Mouse (Mus musculus) limb, embryonic 10.5 days (tissue): ENCODE results near the gene Kif6. TPM values are rescaled to one million over a fixed set of nuclear protein-coding genes. Genes with fewer than 3 reads are reported as not detected.
A peak's percentile ranks its signal among the peaks of the same experiment; 100 is the strongest.

ENCODE experiments used
- DNase-seq: peaks from one replicate; pipeline ENCODE4 v3.0.0-alpha.2; 2017; ENCODE audit warnings: low spot score
- H3K27ac ChIP-seq: fragments of 300-500 bp; sonication (generic); 2 replicates; pipeline ENCODE4 v1.5.1; 2016; ENCODE audit warnings: mild to moderate bottlenecking
- H3K27me3 ChIP-seq: fragments of 300-500 bp; sonication (generic); 2 replicates; pipeline ENCODE4 v1.6.1; 2016; ENCODE audit warnings: low read depth, mild to moderate bottlenecking; ENCODE audit not compliant: poor library complexity, severe bottlenecking
- H3K36me3 ChIP-seq: fragments of 300-500 bp; sonication (generic); 2 replicates; pipeline ENCODE4 v1.6.1; 2016; ENCODE audit warnings: mild to moderate bottlenecking, moderate library complexity
- H3K4me1 ChIP-seq: fragments of 300-500 bp; sonication (generic); 2 replicates; pipeline ENCODE4 v1.6.1; 2016
- H3K4me3 ChIP-seq: fragments of 300-500 bp; sonication (generic); 2 replicates; pipeline ENCODE4 v1.5.1; 2016; ENCODE audit warnings: mild to moderate bottlenecking, moderate library complexity
- H3K9me3 ChIP-seq: fragments of 300-500 bp; sonication (generic); replicated peaks from 2 replicates; pipeline ENCODE4 v1.6.1; 2016; ENCODE audit warnings: mild to moderate bottlenecking
- WGBS: fragments of 180-500 bp; shearing (Covaris S2); methylation state at CpG from one replicate; pipeline ENCODE4 v1.1.7; 2016; 5-methylcytosine and 5-hydroxymethylcytosine counted together
- polyA plus RNA-seq: library from polyadenylated mRNA; unstranded; fragments of >200 nt; fragmentation: Nextera tagmentation; extraction: Ambion mirVana; gene quantifications from 2 replicates; pipeline ENCODE4 v1.2.1, GENCODE M21; 2016

Kif6 gene
- polyA plus RNA-seq, 1 experiment from 2014 or later, result 4.3 TPM

DNA sequence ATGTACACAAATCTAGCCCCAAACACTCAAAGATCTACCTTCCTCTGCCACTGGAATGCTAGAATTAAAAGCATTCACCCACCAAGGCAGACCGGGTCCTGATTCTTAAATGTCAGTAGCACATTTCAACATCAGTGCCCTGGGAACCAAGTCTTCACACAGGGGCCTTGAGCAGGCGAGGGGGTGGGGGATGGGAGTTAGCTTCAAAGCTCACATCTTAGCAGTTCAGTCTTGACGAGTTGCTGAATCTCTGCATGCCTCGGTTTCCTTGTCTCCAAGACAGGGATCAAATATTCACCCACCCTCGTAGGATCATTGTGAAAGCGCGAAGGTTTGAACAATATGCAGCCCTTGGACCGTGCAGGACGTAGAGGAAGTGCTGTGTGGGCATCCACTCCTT lies 172.4 kb downstream of the Kif6 start:
- Histone ChIP-seq H3K27me3 (no peaks in the 10 kb centered on the region), H3K9me3 (no peaks in the 10 kb centered on the region), H3K4me3 (no peak overlapping the region), H3K36me3 (no peaks in the 10 kb centered on the region), H3K27ac (no peak overlapping the region; the same call in 1 of the 2 replicates), H3K4me1 (peaks cover 19% of the 10 kb centered on the region; the same call in 1 of the 2 replicates)
- WGBS, result 70% methylated on average over 9 of the region's 9 CpGs
- no peak for DNase-seq

GRCm38 (mm10) chr17:49788187-49788974 lies 173.4 kb downstream of the Kif6 start:
- no peak overlapping the region for H3K4me3 ChIP-seq
- no peaks in the 10 kb centered on the region for H3K36me3 ChIP-seq
- H3K9me3 ChIP-seq, result no peaks in the 10 kb centered on the region
- no peaks in the 10 kb centered on the region for H3K27me3 ChIP-seq
- peaks cover 19% of the 10 kb centered on the region; the same call in 1 of the 2 replicates for H3K4me1 ChIP-seq
- no peak overlapping the region for H3K27ac ChIP-seq
- 72% methylated on average over 7 of the region's 7 CpGs for WGBS
- DNase-seq, result no peak

DNA sequence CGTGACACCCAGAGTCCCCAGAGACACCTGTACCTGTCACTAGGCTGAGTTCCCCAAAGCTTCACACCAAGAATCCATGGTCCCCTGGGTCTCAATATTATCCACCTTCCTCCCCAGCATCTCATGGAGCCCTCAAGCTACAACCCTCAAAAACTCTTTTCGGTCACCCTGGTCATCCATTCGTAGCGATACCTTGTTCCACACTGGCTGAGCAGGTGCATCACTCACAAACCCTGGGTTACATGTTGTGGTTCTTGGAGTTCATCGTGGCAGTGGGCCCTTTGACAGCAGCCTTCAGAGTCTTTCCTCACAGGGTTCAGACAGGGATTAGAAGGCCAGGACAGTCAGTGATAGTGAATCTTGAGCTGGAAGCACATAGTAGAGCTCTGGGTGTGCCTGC lies 176.6 kb downstream of the Kif6 start:
- Histone ChIP-seq H3K9me3 (no peaks in the 10 kb centered on the region), H3K4me1 (peaks cover 19% of the 10 kb centered on the region; the same call in 1 of the 2 replicates), H3K36me3 (no peaks in the 10 kb centered on the region), H3K27me3 (no peaks in the 10 kb centered on the region), H3K27ac (no peak overlapping the region), H3K4me3 (no peak overlapping the region)
- DNase-seq, result no peak
- WGBS, result 97% methylated on average over 5 of the region's 5 CpGs

DNA sequence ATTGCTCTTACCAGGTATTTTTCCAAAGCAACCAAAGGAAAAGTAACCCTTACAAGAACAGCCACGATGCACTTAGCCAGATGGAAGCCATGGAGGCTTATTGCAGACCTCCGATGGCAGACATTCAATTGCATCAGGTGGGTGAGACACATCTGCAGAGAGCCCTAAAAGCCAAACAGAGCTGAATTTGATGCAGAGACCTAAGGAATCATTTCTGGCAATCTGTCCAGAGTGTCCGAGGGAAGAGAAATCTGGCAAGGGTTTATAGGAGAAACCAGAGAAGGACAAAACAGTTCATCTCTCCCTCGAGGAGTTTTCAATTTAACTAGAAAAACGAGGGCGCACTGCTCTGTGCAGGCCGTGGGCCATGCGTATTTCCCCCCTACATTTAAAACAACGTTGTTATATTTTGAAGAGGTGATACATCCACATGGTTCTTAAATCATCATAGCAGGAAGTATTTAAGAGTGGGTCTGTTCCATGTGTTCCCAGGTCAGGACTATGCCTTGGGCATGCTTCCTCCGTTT lies 177.3 kb downstream of the Kif6 start:
- no peak overlapping the region; the same call in 1 of the 2 replicates for H3K27ac ChIP-seq
- no peaks in the 10 kb centered on the region for H3K9me3 ChIP-seq
- no peak overlapping the region for H3K4me3 ChIP-seq
- DNase-seq, result no peak
- WGBS, result 90% methylated on average over 10 of the region's 10 CpGs
- H3K36me3 ChIP-seq, result no peaks in the 10 kb centered on the region
- no peaks in the 10 kb centered on the region for H3K27me3 ChIP-seq
- H3K4me1 ChIP-seq, result peaks cover 18% of the 10 kb centered on the region; the same call in 1 of the 2 replicates

GRCm38 (mm10) chr17:49792946-49793345 lies 178.0 kb downstream of the Kif6 start:
- 94% methylated on average over 1 of the region's 1 CpGs for WGBS
- 0 out of 2 replicates have a peak, but pooled peaks cover 13% of the 10 kb centered on the region for H3K4me1 ChIP-seq
- DNase-seq, result no peak
- H3K27ac ChIP-seq, result no peak overlapping the region
- no peak overlapping the region for H3K4me3 ChIP-seq
- no peaks in the 10 kb centered on the region for H3K36me3 ChIP-seq
- no peaks in the 10 kb centered on the region for H3K9me3 ChIP-seq
- H3K27me3 ChIP-seq, result no peaks in the 10 kb centered on the region

- H3K4me1 ChIP-seq, result 0 out of 2 replicates have a peak, but pooled peaks cover 4% of the 10 kb centered on the region
- no peak for DNase-seq
- no peaks in the 10 kb centered on the region for H3K9me3 ChIP-seq
- H3K4me3 ChIP-seq, result no peak overlapping the region
- no peaks in the 10 kb centered on the region for H3K36me3 ChIP-seq
- H3K27me3 ChIP-seq, result no peaks in the 10 kb centered on the region
- 99% methylated on average over 3 of the region's 3 CpGs for WGBS
- H3K27ac ChIP-seq, result no peak overlapping the region
Measured at GRCm38 (mm10) chr17:49793965-49794364, 179.0 kb downstream of the Kif6 start.

GRCm38 (mm10) chr17:49795241-49795640 lies 180.3 kb downstream of the Kif6 start:
- 91% methylated on average over 3 of the region's 3 CpGs for WGBS
- H3K9me3 ChIP-seq, result no peaks in the 10 kb centered on the region
- peak; percentile 14 for DNase-seq
- peaks cover 12% of the 10 kb centered on the region for H3K4me1 ChIP-seq
- no peaks in the 10 kb centered on the region for H3K36me3 ChIP-seq
- H3K27ac ChIP-seq, result no peak overlapping the region
- H3K4me3 ChIP-seq, result no peak overlapping the region
- no peaks in the 10 kb centered on the region for H3K27me3 ChIP-seq

DNA sequence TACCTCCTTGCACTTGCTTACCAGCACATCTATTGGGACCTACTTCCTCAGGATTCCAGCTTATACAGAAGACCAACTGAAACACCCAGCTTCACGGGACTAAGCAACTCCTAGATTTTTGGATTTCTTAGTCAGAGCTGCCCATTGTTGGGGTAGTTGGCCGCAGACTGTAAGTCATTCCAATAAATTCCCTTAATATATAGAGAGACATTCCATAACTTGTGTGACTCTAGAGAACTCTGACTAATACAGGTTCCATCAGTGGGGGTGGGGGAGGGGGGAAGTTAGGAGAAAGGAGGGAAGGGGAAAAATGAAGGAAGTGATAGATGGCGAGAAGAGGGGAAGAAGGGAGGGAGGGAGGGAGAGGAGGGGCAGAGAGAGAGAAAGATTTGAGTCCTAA lies 181.2 kb downstream of the Kif6 start:
- H3K4me1 ChIP-seq, result peaks cover 19% of the 10 kb centered on the region
- WGBS, result 83% methylated on average over 3 of the region's 3 CpGs
- no peak overlapping the region for H3K27ac ChIP-seq
- H3K9me3 ChIP-seq, result no peaks in the 10 kb centered on the region
- peak; percentile 11 for DNase-seq
- no peaks in the 10 kb centered on the region for H3K36me3 ChIP-seq
- no peaks in the 10 kb centered on the region for H3K27me3 ChIP-seq
- no peak overlapping the region for H3K4me3 ChIP-seq

DNA sequence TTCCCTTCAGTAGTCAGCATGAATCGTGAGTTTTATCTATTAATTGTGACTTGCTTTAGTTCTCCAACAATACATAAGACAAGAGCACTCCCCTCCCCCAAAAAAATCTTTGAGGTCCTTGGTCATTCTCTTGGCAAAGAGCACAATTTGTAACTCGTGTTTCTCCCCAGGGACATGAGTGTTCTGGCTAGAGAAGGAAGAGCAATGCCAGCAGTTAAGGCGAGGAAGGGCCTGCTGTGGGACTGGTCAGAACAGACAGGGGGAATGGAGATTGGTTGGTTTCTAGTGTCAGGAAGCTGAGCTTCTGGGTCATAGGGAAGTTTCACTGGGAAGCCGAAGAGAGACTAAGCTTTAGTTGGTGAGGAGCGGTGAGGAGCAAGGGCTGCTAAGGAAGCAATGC lies 184.2 kb downstream of the Kif6 start:
- DNase-seq, result no peak
- Histone ChIP-seq H3K4me3 (no peak overlapping the region), H3K27ac (peak overlapping the region; percentile 63)

DNA sequence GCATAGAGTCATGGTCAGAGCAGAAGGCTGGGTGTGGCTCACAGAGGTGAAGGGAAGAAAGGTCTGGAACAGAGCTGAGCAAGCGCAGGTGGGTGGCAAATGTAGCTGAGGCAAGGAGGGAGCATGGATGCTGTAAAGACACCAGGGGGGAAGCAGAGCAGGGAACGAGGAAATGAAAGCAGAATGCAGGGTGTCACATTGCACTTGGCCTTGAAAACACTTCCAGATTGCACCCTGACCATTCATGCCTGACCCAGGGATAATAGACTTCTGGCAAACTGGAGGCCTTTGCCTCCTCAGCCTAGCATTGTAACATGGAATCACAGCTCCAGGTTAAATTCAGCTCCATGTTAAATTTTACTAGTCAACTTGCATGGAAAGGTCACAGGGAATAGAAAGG lies 185.2 kb downstream of the Kif6 start:
- Histone ChIP-seq H3K4me3 (no peak overlapping the region), H3K36me3 (no peaks in the 10 kb centered on the region), H3K27me3 (no peaks in the 10 kb centered on the region), H3K27ac (peak overlapping the region; percentile 63), H3K4me1 (peaks cover 19% of the 10 kb centered on the region), H3K9me3 (no peaks in the 10 kb centered on the region)
- 45% methylated on average over 2 of the region's 2 CpGs for WGBS
- DNase-seq, result no peak

More for the DNA sequence above, 184.2 kb downstream of the Kif6 start:
- 84% methylated on average over 5 of the region's 5 CpGs for WGBS
- H3K36me3 ChIP-seq, result no peaks in the 10 kb centered on the region
- H3K27me3 ChIP-seq, result no peaks in the 10 kb centered on the region
- H3K9me3 ChIP-seq, result no peaks in the 10 kb centered on the region
- peaks cover 19% of the 10 kb centered on the region for H3K4me1 ChIP-seq

GRCm38 (mm10) chr17:49807461-49807860 lies 192.5 kb downstream of the Kif6 start:
- WGBS, result 88% methylated on average over 4 of the region's 4 CpGs

DNA sequence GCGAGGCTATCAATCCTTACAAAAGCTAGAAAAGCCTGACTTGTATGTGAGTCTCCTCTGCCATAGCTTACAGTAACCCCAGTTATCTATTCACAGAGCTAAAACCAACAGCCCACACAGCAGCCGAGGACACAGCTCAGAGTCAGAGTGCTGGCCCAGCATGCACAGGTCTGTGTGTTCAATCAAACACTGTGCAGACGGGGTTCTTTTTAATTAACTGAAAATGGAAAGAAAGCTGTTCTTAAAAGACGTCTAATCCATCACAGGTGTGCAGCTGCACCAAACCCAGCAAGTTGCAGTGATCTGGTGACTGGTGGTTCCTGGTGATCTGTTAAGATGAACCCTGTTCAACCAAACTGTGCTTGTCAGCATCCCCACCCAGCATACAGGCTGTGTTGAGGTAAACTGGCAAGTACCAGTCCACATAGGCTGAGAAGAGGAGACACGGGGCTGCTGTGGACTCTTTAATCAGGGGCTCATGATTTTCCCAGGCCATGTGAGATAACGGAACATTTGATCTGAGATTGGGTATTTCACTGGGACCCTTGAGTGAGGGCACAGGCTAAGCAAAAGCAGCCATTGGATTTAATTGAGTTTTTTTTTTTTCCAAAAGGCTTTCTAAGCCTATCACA lies 193.9 kb downstream of the Kif6 start:
- DNase-seq, result peak; percentile 51
- Histone ChIP-seq H3K36me3 (no peaks in the 10 kb centered on the region), H3K9me3 (no peaks in the 10 kb centered on the region), H3K27ac (peak overlapping the region; percentile 80), H3K4me1 (peaks cover 39% of the 10 kb centered on the region), H3K4me3 (no peak overlapping the region), H3K27me3 (no peaks in the 10 kb centered on the region)
- WGBS, result 39% methylated on average over 6 of the region's 6 CpGs

More at GRCm38 (mm10) chr17:49807461-49807860, 192.5 kb downstream of the Kif6 start:
- Histone ChIP-seq H3K9me3 (no peaks in the 10 kb centered on the region), H3K4me1 (peaks cover 39% of the 10 kb centered on the region), H3K4me3 (no peak overlapping the region), H3K27me3 (no peaks in the 10 kb centered on the region), H3K36me3 (no peaks in the 10 kb centered on the region), H3K27ac (peak overlapping the region; percentile 80)
- DNase-seq, result no peak
